Mouse (Mus musculus) stomach, postnatal 0 days (tissue): ENCODE data around the gene Mertk.

Experiments used
- CTCF ChIP-seq: IDR thresholded peaks from 2 replicates; pipeline ENCODE4 v1.5.1; 2016; ENCODE audit warnings: antibody characterized with exemption, low read depth, mild to moderate bottlenecking, moderate library complexity
- EP300 ChIP-seq: optimal IDR thresholded peaks from 2 replicates; pipeline ENCODE3; 2016; ENCODE audit warnings: antibody characterized with exemption

GRCm38 (mm10) chr2:128762008-128762407 lies 63.3 kb downstream of the Mertk start:
- TF ChIP-seq CTCF (no peak), EP300 (no peak)
